Comparison of ENCODE assay signal across 15 mouse cellular contexts in the genomic region with DNA sequence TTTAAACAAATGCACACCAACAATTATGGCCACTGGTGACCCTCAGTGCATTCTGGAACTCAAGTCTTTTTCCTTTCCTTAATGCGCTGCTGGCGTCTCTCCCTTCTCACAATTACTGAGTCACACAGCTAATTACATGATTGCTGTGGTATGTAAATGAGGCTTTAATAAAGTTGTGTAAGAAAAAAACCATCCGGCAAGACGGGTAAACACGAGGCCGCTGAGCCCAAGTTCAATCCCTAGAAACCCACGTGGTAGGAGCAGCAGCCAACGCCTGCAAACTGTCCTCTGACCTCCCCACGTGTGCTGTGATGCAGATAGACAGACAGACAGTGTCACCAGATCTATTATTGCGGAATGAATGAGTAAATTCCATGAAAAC. TPM values are rescaled to one million over a fixed set of nuclear protein-coding genes. Genes with fewer than 3 reads are reported as not detected.
A peak's percentile ranks its signal among the peaks of the same experiment; 100 is the strongest.
DNase-seq lines count a peak whose midpoint lies in the region; ATAC-seq and TF ChIP-seq lines count a peak whose summit lies in the region.
"Had no signal": no experiment of that assay in that cellular context is flagged by ENCODE, and none has a peak within 500 bp of the region (broad histone marks: within the 10 kb centered on the region; RNA-seq: fewer than 3 reads in every experiment).

No protein-coding gene starts in this region.

- peak; percentile 55 for DNase-seq in forebrain, embryonic 11.5 days (ENCODE audit: low spot score)
- DNase-seq in forebrain, embryonic 10.5 days (ENCODE audit: extremely low spot score, low spot score): no peak
- DNase-seq in lung, adult 18-20 months: peak; percentile 16 to 32
- no peak for DNase-seq in lung, adult 2 months
- no peak for DNase-seq in testis, postnatal 10 days (ENCODE audit: low spot score)
- no peak for DNase-seq in cerebellum, postnatal 4 days (ENCODE audit: low spot score in 2 of 2)
- DNase-seq: adrenal gland, adult 2 months; cerebellum, adult 11 months; right cerebral cortex, postnatal 4 days; thymus, postnatal 14 days had no signal

- no peaks in the 10 kb centered on the region for H3K9me3 ChIP-seq in forebrain, embryonic 11.5 days (ENCODE audit: control insufficient read depth, low read length)
- H3K9me3 ChIP-seq in forebrain, embryonic 10.5 days: no peaks in the 10 kb centered on the region
- H3K9me3 ChIP-seq in limb, embryonic 15.5 days: no peaks in the 10 kb centered on the region
- H3K9me3 ChIP-seq: limb, embryonic 12.5 days had no signal

- H3K4me3 ChIP-seq in forebrain, embryonic 11.5 days (ENCODE audit: low read depth, low read length): no peak overlapping the region
- no peak overlapping the region for H3K4me3 ChIP-seq in forebrain, embryonic 10.5 days
- H3K4me3 ChIP-seq in lung, adult 2 months (replicated peaks; ENCODE audit: extremely low read depth, low read depth, low read length): no peak overlapping the region
- H3K4me3 ChIP-seq in limb, embryonic 15.5 days: no peak overlapping the region
- H3K4me3 ChIP-seq: erythroblast, embryonic 14.5 days; limb, embryonic 12.5 days had no signal

- peak; percentile 60; the same call in 1 of the 2 replicates for ATAC-seq in forebrain, embryonic 11.5 days (replicated peaks; ENCODE audit: low FRiP score)
- no peak for ATAC-seq in limb, embryonic 15.5 days (ENCODE audit: insufficient number of reproducible peaks, low FRiP score, low TSS enrichment, low read depth)
- no peak for ATAC-seq in activated CD4-positive, CD25-positive, alpha-beta regulatory T cell, adult 4 months

- peaks cover 2% of the 10 kb centered on the region; the same call in 1 of the 2 replicates for H3K27me3 ChIP-seq in forebrain, embryonic 11.5 days (ENCODE audit: control insufficient read depth, insufficient read depth, low read length)
- H3K27me3 ChIP-seq in forebrain, embryonic 10.5 days (ENCODE audit: poor library complexity, severe bottlenecking): no peaks in the 10 kb centered on the region; the same call in 1 of the 2 replicates
- 0 out of 2 replicates have a peak, but pooled peaks cover 2% of the 10 kb centered on the region for H3K27me3 ChIP-seq in limb, embryonic 15.5 days

- no peaks in the 10 kb centered on the region for H3K36me3 ChIP-seq in forebrain, embryonic 11.5 days (ENCODE audit: control insufficient read depth, insufficient read depth, low read length)
- no peaks in the 10 kb centered on the region for H3K36me3 ChIP-seq in forebrain, embryonic 10.5 days (replicated peaks)
- H3K36me3 ChIP-seq in limb, embryonic 15.5 days: no peaks in the 10 kb centered on the region
- H3K36me3 ChIP-seq: limb, embryonic 12.5 days had no signal

- WGBS in forebrain, embryonic 11.5 days: 45% methylated on average over 10 of the region's 10 CpGs
- 72% methylated on average over 10 of the region's 10 CpGs for WGBS in forebrain, embryonic 10.5 days
- 64% methylated on average over 10 of the region's 10 CpGs for WGBS in lung, adult 2 months
- WGBS in limb, embryonic 15.5 days: 44% methylated on average over 10 of the region's 10 CpGs

- H3K4me1 ChIP-seq in forebrain, embryonic 11.5 days (replicated peaks; ENCODE audit: control insufficient read depth, insufficient read depth, low read length): no peaks in the 10 kb centered on the region
- H3K4me1 ChIP-seq in forebrain, embryonic 10.5 days: peaks cover 32% of the 10 kb centered on the region
- H3K4me1 ChIP-seq in lung, adult 2 months (ENCODE audit: control insufficient read depth, insufficient read depth, low read length): no peaks in the 10 kb centered on the region; the same call in 1 of the 2 replicates
- H3K4me1 ChIP-seq in limb, embryonic 15.5 days: peaks cover 16% of the 10 kb centered on the region; the same call in 1 of the 2 replicates

- no peak overlapping the region for H3K27ac ChIP-seq in forebrain, embryonic 11.5 days (ENCODE audit: low read depth, low read length)
- H3K27ac ChIP-seq in forebrain, embryonic 10.5 days: no peak overlapping the region
- H3K27ac ChIP-seq in limb, embryonic 15.5 days: peak overlapping the region; percentile 44
- H3K27ac ChIP-seq: limb, embryonic 12.5 days had no signal

- H3K9ac ChIP-seq in forebrain, embryonic 11.5 days (ENCODE audit: low read length): no peak overlapping the region
- no peak overlapping the region for H3K9ac ChIP-seq in limb, embryonic 15.5 days
- H3K9ac ChIP-seq: limb, embryonic 12.5 days had no signal

- TF ChIP-seq POLR2A in lung, adult 2 months (IDR thresholded peaks at IDR 0.05; ENCODE audit: borderline replicate concordance, extremely low read depth, low read depth, low read length): no peak

- H3K4me2 ChIP-seq in forebrain, embryonic 11.5 days (ENCODE audit: low read depth, low read length, severe bottlenecking): no peak overlapping the region
- no peak overlapping the region for H3K4me2 ChIP-seq in limb, embryonic 15.5 days
- H3K4me2 ChIP-seq: limb, embryonic 12.5 days; midbrain, embryonic 11.5 days had no signal

- TF ChIP-seq CTCF in lung, adult 2 months (IDR thresholded peaks at IDR 0.05; ENCODE audit: insufficient read depth, low read length): no peak

RNA-seq across cellular contexts. Expression of a gene that starts 58.9 kb away (rescaled TPM):
- polyA plus RNA-seq in forebrain, embryonic 11.5 days (2014; fragmentation: Nextera tagmentation; extraction: Ambion mirVana): 14.1 and 16.1 TPM in 2 replicates
- 14.7 and 18.0 TPM in 2 replicates for polyA plus RNA-seq in forebrain, embryonic 10.5 days (2016; fragmentation: Nextera tagmentation; extraction: Ambion mirVana)
- polyA plus RNA-seq in lung, adult 2 months (2012; rRNA removed): 2.8 and 4.7 TPM in 2 replicates
- 18.8 and 19.2 TPM in 2 replicates for polyA plus RNA-seq in limb, embryonic 15.5 days (2015; fragmentation: Nextera tagmentation; extraction: Ambion mirVana)
- 10 to 100 TPM; 24.6 to 32.6 TPM for polyA plus RNA-seq in activated CD4-positive, CD25-positive, alpha-beta regulatory T cell, adult 4 months (2017; shearing (Covaris generic))

Comparison
In these comparisons a context has a peak if more than half of its experiments do, and no peak if none do; other contexts are left out.
1. DNase-seq: peak in forebrain, embryonic 11.5 days (single experiment) and lung, adult 18-20 months (2 of 2); none in forebrain, embryonic 10.5 days (single experiment), lung, adult 2 months (single experiment), testis, postnatal 10 days (single experiment) and cerebellum, postnatal 4 days (0 of 2).